Mouse (Mus musculus) ES-E14 (cell line): ENCODE results near the gene Abcf1. TPM values are rescaled to one million over a fixed set of nuclear protein-coding genes. Genes with fewer than 3 reads are reported as not detected.
"Not testable (repeated sequence)": the region's sequence is repeated elsewhere in the genome, so short reads cannot be mapped to it uniquely, and the experiment has no call there.

Experiments
- DNase-seq: peaks from one replicate; pipeline ENCODE4 v3.0.0-alpha.2; 2013; ENCODE audit warnings: low read depth, low spot score
- H3K27ac ChIP-seq: 2 replicates; pipeline ENCODE4 v1.5.1; 2012; ENCODE audit warnings: low read depth, mild to moderate bottlenecking, low read length, moderate library complexity, mixed read lengths; ENCODE audit not compliant: poor library complexity, insufficient read depth, severe bottlenecking
- H3K36me3 ChIP-seq: 2 replicates; pipeline ENCODE4 v1.6.1; 2012; ENCODE audit warnings: mild to moderate bottlenecking, low read length, moderate library complexity, mixed read lengths; ENCODE audit not compliant: control insufficient read depth, poor library complexity, insufficient read depth, severe bottlenecking
- H3K4me1 ChIP-seq, 2 experiments: fragments of 150-350 bp in 1 of 2; sonication (generic) in 1 of 2; 2 replicates each; pipeline ENCODE4 v1.6.1; 2012; ENCODE audit warnings: low read length in 2 of 2, mild to moderate bottlenecking in 1 of 2, mixed read lengths in 1 of 2; ENCODE audit not compliant: control insufficient read depth in 2 of 2, insufficient read depth in 2 of 2, poor library complexity in 1 of 2
- H3K4me3 ChIP-seq, 2 experiments: fragments of 150-350 bp in 1 of 2; sonication (generic) in 1 of 2; 2 replicates each; pipeline ENCODE4 v1.5.1; 2012; ENCODE audit warnings: low read length in 2 of 2, low read depth in 1 of 2, mild to moderate bottlenecking in 1 of 2, mixed read lengths in 1 of 2; ENCODE audit not compliant: insufficient read depth in 1 of 2, poor library complexity in 1 of 2, severe bottlenecking in 1 of 2
- H3K9ac ChIP-seq: 2 replicates; pipeline ENCODE4 v1.6.1; 2012; ENCODE audit warnings: low read depth, mild to moderate bottlenecking, low read length, mixed read lengths; ENCODE audit not compliant: poor library complexity, insufficient read depth, severe bottlenecking
- H3K9me3 ChIP-seq: fragments of 150-350 bp; sonication (generic); 2 replicates; pipeline ENCODE4 v1.6.1; 2012; ENCODE audit warnings: low read depth, mild to moderate bottlenecking, low read length; ENCODE audit not compliant: control insufficient read depth, insufficient read depth
- CHD2 ChIP-seq: IDR thresholded peaks from 2 replicates; pipeline ENCODE4 v1.6.1; 2014; ENCODE audit warnings: mild to moderate bottlenecking, low read depth, low read length, inconsistent platforms
- HCFC1 ChIP-seq: IDR thresholded peaks from 2 replicates; pipeline ENCODE4 v1.6.1; 2012; ENCODE audit warnings: low read length, inconsistent platforms, borderline replicate concordance; ENCODE audit not compliant: insufficient read depth
- MAFK ChIP-seq: IDR thresholded peaks from 2 replicates; pipeline ENCODE4 v1.6.1; 2014; ENCODE audit warnings: mild to moderate bottlenecking, low read depth, low read length, inconsistent platforms; ENCODE audit not compliant: insufficient read depth
- ZC3H11A ChIP-seq: IDR thresholded peaks from 2 replicates; pipeline ENCODE4 v1.6.1; 2012; ENCODE audit warnings: low read depth, mild to moderate bottlenecking, inconsistent platforms, low read length, borderline replicate concordance
- ZNF384 ChIP-seq: IDR thresholded peaks from 2 replicates; pipeline ENCODE4 v1.6.1; 2012; ENCODE audit warnings: low read depth, low read length, inconsistent platforms
- in situ Hi-C, 2 experiments: fragments of 600-800 bp; cut with MboI; formaldehyde crosslinking; loops; one replicate each; pipeline ENCODE4 v1.15.1; 2025; ENCODE audit warnings: low sequenced_read_pairs in 2 of 2, inconsistent platforms in 1 of 2; ENCODE audit not compliant: unreplicated experiment in 2 of 2
- total RNA-seq: library from RNA; depleted of rRNA; stranded (reverse); fragments of 300-350 nt; gene quantifications from 2 replicates; pipeline ENCODE4 v1.2.3, GENCODE M21; 2012; rRNA removed

The Abcf1 gene
- total RNA-seq = 115 and 117 TPM in 2 replicates

GRCm38 (mm10) chr17:35969418-35970389 is at the start of gene Abcf1:
Gene Abcf1 (minus strand): TSS chr17:35969761.
- H3K27ac ChIP-seq = no peak within 1 kb of the TSS
- in situ Hi-C loops = no loop called here
- no peak for TF ChIP-seq ZNF384
- no peak for TF ChIP-seq CHD2
- peak; percentile 57; the same call in 1 of the 2 replicates for TF ChIP-seq HCFC1
- no peak for TF ChIP-seq MAFK
- TF ChIP-seq ZC3H11A = no peak
- peak within 1 kb of the TSS; percentile 90 for H3K9ac ChIP-seq
- H3K9me3 ChIP-seq = no peaks in the 10 kb centered on the region
- H3K36me3 ChIP-seq = peaks cover 33% of the 10 kb centered on the region
- peaks cover 0 to 10% of the 10 kb centered on the region in 2 experiments; a peak in 1 of 4 replicates for H3K4me1 ChIP-seq
- H3K4me3 ChIP-seq = peak within 1 kb of the TSS; percentile 81 to 99
- peak; percentile 93 for DNase-seq

- Histone ChIP-seq H3K9me3 (no peaks in the 10 kb centered on the region), H3K4me3 (no peak overlapping the region), H3K36me3 (peaks cover 10% of the 10 kb centered on the region), H3K27ac (no peak overlapping the region), H3K4me1 (peaks cover 0 to 18% of the 10 kb centered on the region in 2 experiments; a peak in 2 of 4 replicates), H3K9ac (no peak overlapping the region)
- in situ Hi-C loops = no loop called here
- DNase-seq = no peak
- TF ChIP-seq ZC3H11A (no peak), MAFK (no peak), ZNF384 (no peak), CHD2 (no peak), HCFC1 (no peak)
These were observed 49.4 kb upstream of the Abcf1 start for GRCm38 (mm10) chr17:36018979-36019378.

GRCm38 (mm10) chr17:36017046-36017445 is 47.5 kb upstream of the Abcf1 start:
- in situ Hi-C loops = no loop called here
- Histone ChIP-seq H3K27ac (no peak overlapping the region), H3K4me1 (peaks cover 0 to 13% of the 10 kb centered on the region in 2 experiments; a peak in 1 of 4 replicates), H3K9ac (no peak overlapping the region; the same call in 1 of the 2 replicates), H3K4me3 (no peak overlapping the region), H3K36me3 (peaks cover 10% of the 10 kb centered on the region), H3K9me3 (no peaks in the 10 kb centered on the region)
- TF ChIP-seq ZC3H11A = no peak
- no peak for TF ChIP-seq ZNF384
- no peak for TF ChIP-seq HCFC1
- no peak for TF ChIP-seq MAFK
- TF ChIP-seq CHD2 = no peak
- DNase-seq = no peak

DNA sequence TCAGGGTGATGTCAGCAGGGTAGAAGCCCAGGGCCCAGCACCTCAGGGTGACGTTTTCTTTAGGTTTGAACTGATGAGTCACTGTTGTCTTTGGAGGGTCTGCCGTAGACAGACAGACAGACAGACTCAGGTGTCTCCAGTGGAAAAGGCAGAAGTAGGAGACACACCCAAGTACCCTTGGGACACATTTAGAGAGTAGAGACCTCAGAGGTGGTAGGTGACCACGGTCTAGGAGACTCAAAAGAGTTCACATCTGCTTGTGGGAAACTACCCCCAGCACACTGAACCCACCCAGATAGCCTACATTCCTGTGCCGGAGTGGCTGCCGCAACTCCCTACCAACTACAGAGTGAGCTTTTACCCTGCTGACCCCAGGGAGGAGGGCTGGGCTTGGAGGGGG is 45.4 kb upstream of the Abcf1 start:
- Histone ChIP-seq H3K27ac (no peak overlapping the region), H3K4me1 (peaks cover 0 to 8% of the 10 kb centered on the region in 2 experiments; a peak in 1 of 4 replicates), H3K4me3 (no peak overlapping the region), H3K9me3 (no peaks in the 10 kb centered on the region), H3K36me3 (peaks cover 7% of the 10 kb centered on the region), H3K9ac (no peak overlapping the region)
- in situ Hi-C loops = no loop called here
- DNase-seq = no peak
- TF ChIP-seq HCFC1 = no peak
- no peak for TF ChIP-seq MAFK
- no peak for TF ChIP-seq ZNF384
- no peak for TF ChIP-seq CHD2
- TF ChIP-seq ZC3H11A = no peak

GRCm38 (mm10) chr17:36004409-36004808 is 34.8 kb upstream of the Abcf1 start:
- H3K9me3 ChIP-seq = not testable (repeated sequence)

More at GRCm38 (mm10) chr17:36004409-36004808, 34.8 kb upstream of the Abcf1 start:
- H3K36me3 ChIP-seq, H3K27ac ChIP-seq, H3K4me3 ChIP-seq, in situ Hi-C loops, H3K9ac ChIP-seq, DNase-seq: not testable (repeated sequence)
- H3K4me1 ChIP-seq = peaks cover 0 to 12% of the 10 kb centered on the region in 2 experiments; a peak in 2 of 4 replicates
